Mouse (Mus musculus): ENCODE measurements around the gene Ano3. TPM values are rescaled to one million over a fixed set of nuclear protein-coding genes. Genes with fewer than 3 reads are reported as not detected.
"Not testable (repeated sequence)": the region's sequence is repeated elsewhere in the genome, so short reads cannot be mapped to it uniquely, and the experiment has no call there.

The Ano3 gene
- total RNA-seq (2021): under 1 TPM; 0.05 to 0.11 TPM

GRCm38 (mm10) chr2:110950823-110951222, at the start of gene Ano3:
Ano3 (minus strand) TSS chr2:110950923.
- DNase-seq; intact Hi-C loops (cut with DNase I): not testable (repeated sequence)

- intact Hi-C loops (cut with DNase I): no loop called here
- DNase-seq: no peak
These were observed 39.3 kb upstream of the Ano3 start for GRCm38 (mm10) chr2:110990071-110990470.

GRCm38 (mm10) chr2:110989539-110989938, 38.8 kb upstream of the Ano3 start:
- DNase-seq: no peak
- intact Hi-C loops (cut with DNase I): no loop called here

- intact Hi-C loops (cut with DNase I): no loop called here
- no peak for DNase-seq
These were observed 35.1 kb upstream of the Ano3 start for GRCm38 (mm10) chr2:110985853-110986271.

DNA sequence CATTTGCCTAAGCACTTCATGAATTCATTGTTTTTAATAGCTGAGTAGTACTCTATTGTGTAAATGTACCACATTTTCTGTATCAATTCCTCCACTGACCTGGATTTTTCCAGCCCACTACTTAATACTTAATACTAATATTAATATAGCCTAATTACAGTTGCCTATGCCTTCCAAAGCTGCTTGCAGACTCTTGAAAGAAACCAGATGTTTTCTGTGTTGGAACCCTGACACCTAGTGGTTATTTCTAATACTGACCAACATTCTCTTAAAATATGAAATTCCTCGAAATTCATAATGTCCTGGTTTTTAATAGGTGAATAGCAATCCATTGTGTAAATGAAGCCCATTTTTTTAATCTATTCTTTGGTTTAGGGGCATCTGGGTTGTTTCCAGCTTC, 31.0 kb upstream of the Ano3 start:
- intact Hi-C loops (cut with DNase I): loop anchor here (1.0 to 5.0 kb wide), 2 partner anchors 316 to 749 kb away; no protein-coding TSS in a partner anchor
- DNase-seq: no peak

- intact Hi-C loops (cut with DNase I): loop anchor here (5.0 kb wide), 1 partner anchor 747 kb away; no protein-coding TSS in a partner anchor
- no peak for DNase-seq
These were observed 28.9 kb upstream of the Ano3 start for GRCm38 (mm10) chr2:110979610-110980009.

DNA sequence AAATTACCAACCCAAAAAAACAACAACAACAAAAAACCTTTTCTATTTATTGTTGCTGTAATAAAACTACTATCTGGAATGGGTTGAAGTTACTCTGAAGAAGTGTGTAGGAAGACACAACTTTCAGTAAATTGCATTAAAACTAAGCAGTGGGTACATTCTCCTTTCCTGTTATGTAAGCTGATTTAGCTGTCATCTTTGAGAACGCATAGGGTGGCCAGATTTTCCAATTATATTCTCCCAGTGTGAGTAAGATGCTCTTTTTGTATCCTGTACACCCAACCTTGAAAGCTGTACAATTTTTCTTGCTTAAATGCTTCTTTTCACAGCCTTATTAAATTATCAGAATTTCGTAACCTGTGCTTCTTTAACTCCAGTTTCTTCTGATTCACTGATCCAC, 26.1 kb upstream of the Ano3 start:
- DNase-seq: no peak
- intact Hi-C loops (cut with DNase I): no loop called here

GRCm38 (mm10) chr2:110970158-110970557, 19.4 kb upstream of the Ano3 start:
- no peak for DNase-seq

GRCm38 (mm10) chr2:110965398-110965797, 14.7 kb upstream of the Ano3 start:
- no peak for DNase-seq
- intact Hi-C loops (cut with DNase I): no loop called here

More at GRCm38 (mm10) chr2:110970158-110970557, 19.4 kb upstream of the Ano3 start:
- intact Hi-C loops (cut with DNase I): no loop called here

DNA sequence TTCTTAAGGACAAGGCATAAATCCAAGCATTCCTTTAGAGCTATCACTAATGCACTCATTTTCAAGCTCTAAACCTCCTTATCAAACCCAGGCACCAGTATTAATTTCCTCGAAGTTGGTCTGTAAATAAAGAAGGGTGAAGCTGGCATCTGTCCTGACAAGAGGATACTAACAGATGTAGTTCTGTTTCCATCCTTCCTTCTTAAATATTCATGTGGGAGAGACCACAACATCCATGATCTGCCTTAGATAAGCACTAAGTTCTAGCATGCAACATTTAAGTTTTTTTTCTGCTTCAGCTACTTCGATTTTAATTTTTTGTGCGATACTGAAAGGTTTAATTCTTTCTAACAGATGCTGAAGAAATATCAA, 305 bp downstream of the Ano3 start:
- intact Hi-C loops (cut with DNase I): no loop called here
- no peak for DNase-seq

- peak; percentile 4 to 5 for DNase-seq
- intact Hi-C loops (cut with DNase I): no loop called here
These were observed 868 bp downstream of the Ano3 start for GRCm38 (mm10) chr2:110949679-110950431.

DNA sequence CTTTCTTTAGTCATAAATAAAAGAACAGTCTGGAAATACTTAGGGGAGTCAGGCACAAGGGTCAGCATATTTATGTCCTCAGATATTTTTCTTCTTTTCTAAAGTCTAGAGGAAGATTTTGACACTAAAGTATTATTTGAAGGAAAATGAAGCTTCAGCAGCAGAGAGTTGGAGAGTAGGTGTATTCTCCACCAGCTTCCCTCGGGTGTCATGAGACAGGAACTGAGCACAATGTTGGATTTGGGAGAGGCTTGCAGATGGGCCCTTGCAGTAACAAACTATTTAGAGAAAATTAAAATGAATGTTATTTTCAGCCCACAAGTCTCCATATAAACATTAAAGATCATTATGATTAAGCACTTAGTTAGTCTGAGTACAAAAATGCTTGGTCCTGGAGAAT, 5.6 kb downstream of the Ano3 start:
- intact Hi-C loops (cut with DNase I): no loop called here
- DNase-seq: no peak

DNA sequence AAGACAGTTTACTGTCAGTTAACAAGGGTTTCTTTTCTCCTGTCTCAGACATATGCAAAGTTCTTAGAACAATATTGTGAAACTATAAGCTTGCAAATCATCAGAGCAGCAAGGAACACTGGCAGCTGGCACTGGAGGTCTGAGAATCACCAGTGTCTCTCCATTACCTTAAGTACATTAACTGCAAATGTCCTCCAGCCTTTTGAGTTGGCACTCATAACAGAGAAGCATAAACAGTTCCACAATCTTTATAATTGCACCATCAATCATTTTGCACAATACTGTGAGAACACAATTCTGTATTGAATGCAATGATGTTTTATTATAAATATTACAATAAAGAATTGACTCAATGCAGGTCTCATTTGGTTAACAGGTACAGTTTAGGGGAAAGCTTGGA, 15.0 kb downstream of the Ano3 start:
- intact Hi-C loops (cut with DNase I): no loop called here
- no peak for DNase-seq

DNA sequence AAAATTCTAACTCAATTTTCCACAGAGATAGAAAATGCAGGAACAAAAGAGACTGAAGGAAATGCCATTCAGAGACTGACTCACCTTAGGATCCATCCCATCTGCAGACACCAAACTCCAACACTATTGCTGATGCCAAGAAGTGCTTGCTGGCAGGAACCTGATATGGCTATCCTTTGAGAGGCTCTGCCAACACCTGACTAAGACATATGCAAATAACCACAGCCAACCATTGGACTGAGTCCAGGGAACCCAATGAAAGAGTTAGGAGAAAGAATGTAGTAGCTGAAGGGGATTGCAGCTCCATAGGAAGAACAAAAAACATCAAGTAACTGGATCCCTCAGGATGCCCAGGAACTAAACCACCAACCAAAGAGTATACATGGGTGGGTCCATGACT, 21.6 kb downstream of the Ano3 start:
- intact Hi-C loops (cut with DNase I): no loop called here
- DNase-seq: no peak

GRCm38 (mm10) chr2:110909506-110909905, 41.2 kb downstream of the Ano3 start:
- intact Hi-C loops (cut with DNase I): no loop called here
- no peak for DNase-seq

DNA sequence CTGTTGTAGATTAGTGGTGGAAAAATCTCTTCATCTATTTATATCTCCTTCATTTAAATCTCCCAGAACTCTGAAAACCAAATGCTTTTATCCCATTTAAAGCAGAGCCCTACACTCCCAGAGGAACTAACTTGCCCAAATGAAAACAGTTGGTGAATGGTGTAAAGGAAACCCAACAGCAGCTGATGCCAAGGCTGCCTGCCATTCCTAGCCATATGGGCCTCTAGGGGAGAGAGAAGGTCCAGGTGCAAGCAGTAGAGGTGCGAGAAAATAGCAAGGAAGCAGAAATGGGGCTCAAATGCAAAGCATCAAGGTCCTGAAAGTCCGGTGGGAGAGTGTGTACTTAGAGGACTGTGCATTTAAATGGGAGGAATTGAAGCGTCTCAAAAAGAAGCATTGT, 44.2 kb downstream of the Ano3 start:
- no peak for DNase-seq
- intact Hi-C loops (cut with DNase I): no loop called here

DNA sequence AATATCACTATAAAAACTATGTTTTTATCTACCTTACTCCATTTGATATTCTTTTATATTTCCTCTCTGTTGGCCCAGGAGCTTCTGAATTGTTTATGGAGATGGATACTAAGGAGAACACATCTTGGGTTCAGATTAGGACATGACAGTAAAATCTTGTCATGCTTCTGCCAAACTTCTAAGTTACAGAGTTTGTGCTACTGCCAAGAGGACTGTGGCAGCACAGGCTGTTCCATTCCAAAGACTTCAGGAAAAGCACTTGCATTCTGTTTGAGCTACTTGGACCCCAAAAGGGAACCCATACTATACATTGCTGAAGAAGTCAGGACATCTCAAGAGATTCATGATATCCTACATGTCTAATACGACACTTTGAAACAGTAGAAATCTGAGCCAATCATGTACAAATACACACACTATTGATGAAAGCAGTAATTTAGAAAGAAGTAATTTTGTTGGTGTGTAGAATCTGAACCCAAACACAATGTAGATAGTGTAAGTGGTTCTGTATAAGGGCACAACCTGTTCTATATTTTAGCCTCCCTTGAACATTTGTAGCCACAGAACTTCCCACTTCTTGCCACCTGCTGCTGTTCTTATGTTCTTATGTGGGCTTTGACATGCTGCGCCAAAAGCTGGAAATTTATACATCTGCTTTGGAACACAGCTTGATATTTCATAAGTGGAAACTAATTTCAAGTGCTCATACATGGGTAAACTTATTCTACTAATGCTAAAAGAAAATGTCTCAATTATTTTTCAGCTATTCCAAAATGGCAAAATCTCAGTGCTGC, 54.0 kb downstream of the Ano3 start:
- no peak for DNase-seq
- intact Hi-C loops (cut with DNase I): no loop called here

- intact Hi-C loops (cut with DNase I): no loop called here
- no peak for DNase-seq
These were observed 79.1 kb downstream of the Ano3 start for GRCm38 (mm10) chr2:110871650-110872049.

DNA sequence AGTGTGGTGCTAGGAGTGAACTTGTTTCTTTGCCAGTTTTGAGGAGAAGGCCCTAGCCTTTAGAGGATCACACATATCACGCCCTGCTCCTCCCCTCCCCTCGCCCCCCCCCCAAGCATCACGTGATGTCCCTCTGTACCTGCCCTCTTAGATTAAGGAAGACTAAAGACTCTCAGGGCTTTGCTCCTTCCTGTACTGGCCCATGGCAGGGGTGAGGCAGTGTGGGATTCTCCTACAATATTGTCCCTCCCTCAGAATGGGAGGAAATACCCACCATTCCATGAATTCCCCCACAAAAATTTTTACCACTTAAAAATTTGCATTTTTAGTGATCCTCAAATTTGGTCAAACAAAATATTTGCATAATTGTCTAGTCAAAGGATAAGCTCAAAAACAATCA, 85.1 kb downstream of the Ano3 start:
- intact Hi-C loops (cut with DNase I): no loop called here

DNA sequence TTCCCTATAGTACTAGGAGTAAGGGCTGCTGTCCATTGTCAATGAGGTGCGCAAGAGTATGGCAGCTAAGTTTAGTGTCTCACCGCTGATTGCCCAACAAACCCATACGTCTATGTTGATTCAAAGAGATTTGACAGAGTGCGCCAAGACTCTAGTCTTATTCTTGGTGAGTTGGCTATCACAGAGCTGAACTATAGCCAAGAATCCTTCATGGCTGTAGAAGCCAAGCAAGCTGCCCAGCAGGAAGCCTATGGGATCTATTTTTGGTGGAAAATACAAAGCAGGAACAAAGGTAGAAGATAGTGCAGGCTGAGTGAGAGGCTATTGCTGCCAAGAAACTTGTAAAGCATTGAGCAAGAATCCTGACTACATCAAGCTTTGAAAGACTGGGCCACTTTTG, 87.3 kb downstream of the Ano3 start:
- intact Hi-C loops (cut with DNase I): no loop called here
- DNase-seq: no peak

More for the DNA sequence above, 85.1 kb downstream of the Ano3 start:
- no peak for DNase-seq

- no peak for DNase-seq
- intact Hi-C loops (cut with DNase I): no loop called here
These were observed 111.0 kb downstream of the Ano3 start for GRCm38 (mm10) chr2:110839559-110840243.
